Mouse (Mus musculus) ES-Bruce4 (cell line): ENCODE data around the gene Apod. TPM values are rescaled to one million over a fixed set of nuclear protein-coding genes. Genes with fewer than 3 reads are reported as not detected.

Source experiments
- H3K27ac ChIP-seq: 2 replicates; pipeline ENCODE4 v1.5.1; 2012; ENCODE audit warnings: low read length, inconsistent platforms; ENCODE audit not compliant: insufficient read depth
- H3K27me3 ChIP-seq: 2 replicates; pipeline ENCODE4 v1.6.1; 2012; ENCODE audit warnings: mild to moderate bottlenecking, low read length, inconsistent platforms; ENCODE audit not compliant: control insufficient read depth, poor library complexity, insufficient read depth, severe bottlenecking
- H3K36me3 ChIP-seq: 2 replicates; pipeline ENCODE4 v1.6.1; 2012; ENCODE audit warnings: inconsistent platforms, mild to moderate bottlenecking, low read length, moderate library complexity; ENCODE audit not compliant: control insufficient read depth, poor library complexity, insufficient read depth, severe bottlenecking
- H3K4me1 ChIP-seq: one replicate; pipeline ENCODE4 v1.8.1; 2011; ENCODE audit warnings: low read length; ENCODE audit not compliant: control insufficient read depth, insufficient read depth
- H3K4me3 ChIP-seq: 2 replicates; pipeline ENCODE4 v1.5.1; 2011; ENCODE audit warnings: low read depth, mild to moderate bottlenecking, low read length
- H3K9ac ChIP-seq: 2 replicates; pipeline ENCODE4 v1.6.1; 2012; ENCODE audit warnings: low read depth, mild to moderate bottlenecking, inconsistent platforms; ENCODE audit not compliant: poor library complexity, severe bottlenecking
- H3K9me3 ChIP-seq: replicated peaks from 2 replicates; pipeline ENCODE4 v1.6.1; 2012; ENCODE audit warnings: mild to moderate bottlenecking, low read length, inconsistent platforms; ENCODE audit not compliant: control insufficient read depth, poor library complexity, insufficient read depth, severe bottlenecking
- CTCF ChIP-seq: IDR thresholded peaks from one replicate; pipeline ENCODE4 v1.8.1; 2011; ENCODE audit warnings: low read depth, low read length
- EP300 ChIP-seq: IDR thresholded peaks from 2 replicates; pipeline ENCODE4 v1.6.1; 2011; ENCODE audit warnings: low read depth, low read length; ENCODE audit not compliant: insufficient read depth
- POLR2A ChIP-seq: IDR thresholded peaks from one replicate; pipeline ENCODE4 v1.8.1; 2011; ENCODE audit warnings: low read length; ENCODE audit not compliant: insufficient read depth
- polyA plus RNA-seq: library from polyadenylated mRNA; stranded (reverse); fragments of >200 nt; gene quantifications from 2 replicates; pipeline ENCODE4 v1.2.4, GENCODE M21; 2011; ENCODE audit warnings: low read depth; ENCODE audit not compliant: missing spikeins, insufficient read depth, insufficient read length

Gene Apod
- polyA plus RNA-seq, 1 experiment: 0.54 TPM

GRCm38 (mm10) chr16:31293761-31294160 is 20.8 kb downstream of the Apod start:
- Histone ChIP-seq H3K4me1 (no peaks in the 10 kb centered on the region), H3K27me3 (no peaks in the 10 kb centered on the region), H3K9ac (no peak overlapping the region), H3K36me3 (no peaks in the 10 kb centered on the region), H3K27ac (no peak overlapping the region), H3K4me3 (no peak overlapping the region), H3K9me3 (no peaks in the 10 kb centered on the region)
- no peak for TF ChIP-seq CTCF
- TF ChIP-seq EP300: no peak
- no peak for TF ChIP-seq POLR2A

- Histone ChIP-seq H3K27me3 (no peaks in the 10 kb centered on the region), H3K4me3 (no peak overlapping the region), H3K9me3 (no peaks in the 10 kb centered on the region), H3K36me3 (no peaks in the 10 kb centered on the region), H3K9ac (no peak overlapping the region), H3K4me1 (no peaks in the 10 kb centered on the region), H3K27ac (no peak overlapping the region)
- no peak for TF ChIP-seq POLR2A
- no peak for TF ChIP-seq CTCF
- TF ChIP-seq EP300: no peak
These were observed 23.8 kb downstream of the Apod start for GRCm38 (mm10) chr16:31290751-31291365.

GRCm38 (mm10) chr16:31290281-31290680 is 24.3 kb downstream of the Apod start:
- no peak overlapping the region for H3K4me3 ChIP-seq
- TF ChIP-seq CTCF (no peak), POLR2A (no peak), EP300 (no peak)
- no peaks in the 10 kb centered on the region for H3K4me1 ChIP-seq
- no peak overlapping the region for H3K9ac ChIP-seq
- H3K27me3 ChIP-seq: no peaks in the 10 kb centered on the region
- H3K9me3 ChIP-seq: no peaks in the 10 kb centered on the region
- no peaks in the 10 kb centered on the region for H3K36me3 ChIP-seq
- H3K27ac ChIP-seq: no peak overlapping the region

- H3K4me1 ChIP-seq: no peaks in the 10 kb centered on the region
- no peak overlapping the region for H3K27ac ChIP-seq
- H3K9me3 ChIP-seq: no peaks in the 10 kb centered on the region
- H3K27me3 ChIP-seq: no peaks in the 10 kb centered on the region
- H3K4me3 ChIP-seq: no peak overlapping the region
- no peaks in the 10 kb centered on the region for H3K36me3 ChIP-seq
- no peak for TF ChIP-seq CTCF
- TF ChIP-seq POLR2A: no peak
- no peak for TF ChIP-seq EP300
- no peak overlapping the region for H3K9ac ChIP-seq
These were observed 26.9 kb downstream of the Apod start for GRCm38 (mm10) chr16:31287712-31288111.

GRCm38 (mm10) chr16:31286801-31287488 is 27.7 kb downstream of the Apod start:
- TF ChIP-seq CTCF (no peak), EP300 (no peak), POLR2A (no peak)

GRCm38 (mm10) chr16:31281981-31282380 is 32.6 kb downstream of the Apod start:
- Histone ChIP-seq H3K9me3 (no peaks in the 10 kb centered on the region), H3K9ac (no peak overlapping the region), H3K36me3 (no peaks in the 10 kb centered on the region), H3K27ac (no peak overlapping the region), H3K27me3 (no peaks in the 10 kb centered on the region), H3K4me3 (no peak overlapping the region), H3K4me1 (no peaks in the 10 kb centered on the region)
- TF ChIP-seq CTCF (no peak), POLR2A (no peak), EP300 (no peak)

More at GRCm38 (mm10) chr16:31286801-31287488, 27.7 kb downstream of the Apod start:
- H3K9ac ChIP-seq: no peak overlapping the region
- no peaks in the 10 kb centered on the region for H3K4me1 ChIP-seq
- no peak overlapping the region for H3K27ac ChIP-seq
- no peak overlapping the region for H3K4me3 ChIP-seq
- H3K27me3 ChIP-seq: no peaks in the 10 kb centered on the region
- H3K9me3 ChIP-seq: no peaks in the 10 kb centered on the region
- no peaks in the 10 kb centered on the region for H3K36me3 ChIP-seq
